Mouse (Mus musculus) heart, postnatal 0 days (tissue): ENCODE data around the gene Zfpm1. TPM values are rescaled to one million over a fixed set of nuclear protein-coding genes. Genes with fewer than 3 reads are reported as not detected.

Experiments used
- ATAC-seq: fragments of 200-750 bp; cut with Nextera tagmentation; 2 replicates; pipeline ENCODE4 v1.8.0; 2017; ENCODE audit warnings: low read depth, moderate number of reproducible peaks, moderate library complexity; ENCODE audit not compliant: insufficient read depth
- DNase-seq: peaks from one replicate; pipeline ENCODE4 v3.0.0-alpha.2; 2016; ENCODE audit warnings: low spot score
- H3K27ac ChIP-seq: fragments of 300-500 bp; sonication (generic); 2 replicates; pipeline ENCODE4 v1.5.1; 2014; ENCODE audit warnings: low read depth, mild to moderate bottlenecking
- H3K27me3 ChIP-seq: fragments of 300-500 bp; sonication (generic); 2 replicates; pipeline ENCODE4 v1.6.1; 2014; ENCODE audit warnings: low read length, mixed read lengths; ENCODE audit not compliant: control insufficient read depth, insufficient read depth
- H3K36me3 ChIP-seq: fragments of 300-500 bp; sonication (generic); replicated peaks from 2 replicates; pipeline ENCODE4 v1.6.1; 2014; ENCODE audit warnings: low read length, mixed read lengths; ENCODE audit not compliant: control insufficient read depth, insufficient read depth
- H3K4me1 ChIP-seq: fragments of 300-500 bp; sonication (generic); 2 replicates; pipeline ENCODE4 v1.6.1; 2014; ENCODE audit warnings: antibody characterized with exemption; ENCODE audit not compliant: control insufficient read depth, insufficient read depth
- H3K4me2 ChIP-seq: fragments of 300-500 bp; sonication (generic); 2 replicates; pipeline ENCODE4 v1.6.1; 2014; ENCODE audit warnings: low read depth, mild to moderate bottlenecking, low read length, moderate library complexity
- H3K4me3 ChIP-seq: fragments of 300-500 bp; sonication (generic); 2 replicates; pipeline ENCODE4 v1.5.1; 2014; ENCODE audit warnings: low read depth, low read length
- H3K9ac ChIP-seq: fragments of 300-500 bp; sonication (generic); replicated peaks from 2 replicates; pipeline ENCODE4 v1.6.1; 2014; ENCODE audit warnings: low read depth, low read length, mixed read lengths
- H3K9me3 ChIP-seq: fragments of 300-500 bp; sonication (generic); replicated peaks from 2 replicates; pipeline ENCODE4 v1.6.1; 2016; ENCODE audit warnings: low read length; ENCODE audit not compliant: control insufficient read depth
- CTCF ChIP-seq: IDR thresholded peaks from 2 replicates; pipeline ENCODE4 v1.5.1; 2016; ENCODE audit warnings: antibody characterized with exemption, control low read depth, low read depth
- EP300 ChIP-seq: IDR thresholded peaks from 2 replicates; pipeline ENCODE4 v1.6.1; 2016; ENCODE audit warnings: antibody characterized with exemption, low read depth
- WGBS: fragments of 180-500 bp; shearing (Covaris S2); extraction: QIAGEN DNeasy Blood & Tissue Kit; methylation state at CpG from one replicate; pipeline ENCODE4 v1.1.7; 2014; 5-methylcytosine and 5-hydroxymethylcytosine counted together
- polyA plus RNA-seq: library from polyadenylated mRNA; unstranded; fragments of >200 nt; fragmentation: Nextera tagmentation; extraction: Ambion mirVana; gene quantifications from 2 replicates; pipeline ENCODE4 v1.2.1, GENCODE M21; 2015
- total RNA-seq: library from RNA; depleted of rRNA; stranded (reverse); fragments of >200 nt; gene quantifications from 2 replicates; pipeline ENCODE4 v1.2.3, GENCODE M21; 2014; ENCODE audit warnings: low replicate concordance

Zfpm1 gene
- total and polyA plus RNA-seq, 2 experiments from 2014 or later, result 2.3 to 28.4 TPM

DNA sequence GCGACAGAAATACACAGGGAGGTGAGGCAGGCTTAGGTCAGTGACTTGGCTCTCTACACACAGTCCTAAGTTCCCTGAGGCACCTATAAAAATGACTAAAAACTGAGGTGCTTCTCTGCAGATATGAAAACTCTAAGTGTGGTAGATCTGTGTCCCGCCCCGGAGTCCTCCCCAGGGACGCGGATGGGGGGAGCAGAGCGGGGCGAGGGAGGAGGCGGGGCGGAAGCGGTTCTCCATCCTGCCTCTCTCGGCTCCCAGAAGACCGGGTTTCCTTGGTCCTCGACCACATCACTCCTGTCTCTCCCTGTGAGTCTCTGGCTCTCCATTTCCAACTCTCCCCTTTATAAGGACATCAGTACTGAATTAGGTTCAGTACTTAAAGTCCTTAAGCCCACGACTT is 61.8 kb downstream of the Zfpm1 start:
- H3K9ac ChIP-seq, result no peak overlapping the region; the same call in 1 of the 2 replicates
- 0% methylated on average over 13 of the region's 14 CpGs for WGBS
- peak overlapping the region; percentile 43; the same call in 1 of the 2 replicates for H3K27ac ChIP-seq
- no peaks in the 10 kb centered on the region for H3K9me3 ChIP-seq
- H3K36me3 ChIP-seq, result no peaks in the 10 kb centered on the region
- 0 out of 2 replicates have a peak, but pooled peaks cover 5% of the 10 kb centered on the region for H3K27me3 ChIP-seq
- ATAC-seq (no peak), DNase-seq (peak; percentile 51)
- TF ChIP-seq CTCF, result no peak
- no peak for TF ChIP-seq EP300
- H3K4me3 ChIP-seq, result peak overlapping the region; percentile 35
- peak overlapping the region; percentile 60 for H3K4me2 ChIP-seq
- H3K4me1 ChIP-seq, result peaks cover 36% of the 10 kb centered on the region

DNA sequence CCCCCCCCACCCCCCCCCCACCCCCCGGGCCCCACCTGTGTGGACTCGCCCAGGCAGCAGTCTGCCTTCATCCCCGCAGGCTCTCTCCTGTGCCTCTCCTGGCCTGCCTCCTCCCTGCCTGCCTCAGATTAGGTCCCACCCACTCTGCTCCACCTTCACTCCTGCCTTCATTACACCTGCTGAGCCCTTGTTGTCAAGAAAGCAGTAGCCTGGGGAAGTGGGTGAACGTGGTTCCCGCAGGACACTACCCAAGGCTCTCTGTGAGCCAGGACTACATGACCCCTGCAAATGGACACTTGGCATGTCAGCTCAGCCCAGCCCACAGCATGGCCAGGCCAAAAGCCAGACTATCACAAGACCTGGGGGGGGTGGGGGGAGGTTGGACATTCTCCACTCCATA is 62.3 kb downstream of the Zfpm1 start:
- peak overlapping the region; percentile 60 for H3K4me2 ChIP-seq
- ATAC-seq (peak; percentile 35; the same call in 1 of the 2 replicates), DNase-seq (no peak)
- TF ChIP-seq EP300, result no peak
- no peak for TF ChIP-seq CTCF
- WGBS, result 9% methylated on average over 2 of the region's 5 CpGs
- H3K9ac ChIP-seq, result no peak overlapping the region
- H3K9me3 ChIP-seq, result no peaks in the 10 kb centered on the region
- no peak overlapping the region for H3K4me3 ChIP-seq
- H3K27ac ChIP-seq, result no peak overlapping the region
- no peaks in the 10 kb centered on the region for H3K36me3 ChIP-seq
- 0 out of 2 replicates have a peak, but pooled peaks cover 5% of the 10 kb centered on the region for H3K27me3 ChIP-seq
- H3K4me1 ChIP-seq, result peaks cover 36% of the 10 kb centered on the region

DNA sequence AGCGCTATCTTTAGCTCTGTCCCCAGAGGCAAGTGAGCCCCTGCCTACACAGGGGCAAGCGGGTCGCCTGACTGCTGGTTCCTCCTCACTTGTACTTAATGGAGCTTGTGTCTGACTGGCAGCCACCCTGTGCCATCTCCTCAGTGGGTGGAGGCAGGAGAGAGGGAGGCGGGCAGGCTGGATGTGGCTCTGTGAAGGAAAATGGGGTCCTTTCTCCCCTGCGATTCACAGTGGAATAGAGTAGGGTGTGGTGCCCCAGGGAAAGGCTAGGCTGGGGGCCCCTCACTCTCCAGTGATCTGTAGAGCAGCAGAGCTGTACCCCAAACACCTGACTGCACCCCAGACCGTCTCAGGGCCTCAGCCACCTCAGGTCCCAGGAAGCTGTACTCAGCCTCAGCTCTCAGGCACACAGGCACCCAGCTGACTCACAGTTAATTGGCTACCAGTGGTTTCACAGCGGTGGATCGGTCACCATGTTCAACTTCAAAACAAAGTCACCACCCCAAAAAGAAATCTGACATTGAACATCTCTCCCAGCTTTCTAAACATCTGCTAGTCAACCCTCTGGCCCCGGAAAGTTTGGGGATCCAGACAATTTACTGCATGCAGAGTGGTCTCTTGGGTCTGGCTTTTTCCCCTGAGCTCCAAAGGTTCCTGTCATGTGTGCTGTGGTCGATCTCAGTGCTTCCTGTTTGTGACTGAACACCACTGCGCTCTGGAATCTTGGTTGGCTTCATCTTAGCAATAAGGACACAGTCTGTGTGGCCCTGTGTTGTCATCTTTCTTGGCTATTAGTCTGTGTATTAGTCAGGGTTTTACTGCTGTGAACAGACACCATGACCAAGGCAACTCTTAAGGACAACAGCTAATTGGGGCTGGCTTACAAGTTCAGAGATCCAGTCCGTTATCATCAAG is 63.5 kb downstream of the Zfpm1 start:
- no peak overlapping the region for H3K4me2 ChIP-seq
- 0 out of 2 replicates have a peak, but pooled peaks cover 5% of the 10 kb centered on the region for H3K27me3 ChIP-seq
- H3K36me3 ChIP-seq, result no peaks in the 10 kb centered on the region
- WGBS, result 56% methylated on average over 12 of the region's 12 CpGs
- no peak overlapping the region for H3K4me3 ChIP-seq
- H3K9ac ChIP-seq, result no peak overlapping the region
- ATAC-seq (0 out of 2 replicates have a peak, but pooled peaks have one; percentile 14), DNase-seq (no peak)
- TF ChIP-seq CTCF, result no peak
- no peak for TF ChIP-seq EP300
- H3K27ac ChIP-seq, result no peak overlapping the region
- H3K9me3 ChIP-seq, result no peaks in the 10 kb centered on the region
- H3K4me1 ChIP-seq, result peaks cover 45% of the 10 kb centered on the region

DNA sequence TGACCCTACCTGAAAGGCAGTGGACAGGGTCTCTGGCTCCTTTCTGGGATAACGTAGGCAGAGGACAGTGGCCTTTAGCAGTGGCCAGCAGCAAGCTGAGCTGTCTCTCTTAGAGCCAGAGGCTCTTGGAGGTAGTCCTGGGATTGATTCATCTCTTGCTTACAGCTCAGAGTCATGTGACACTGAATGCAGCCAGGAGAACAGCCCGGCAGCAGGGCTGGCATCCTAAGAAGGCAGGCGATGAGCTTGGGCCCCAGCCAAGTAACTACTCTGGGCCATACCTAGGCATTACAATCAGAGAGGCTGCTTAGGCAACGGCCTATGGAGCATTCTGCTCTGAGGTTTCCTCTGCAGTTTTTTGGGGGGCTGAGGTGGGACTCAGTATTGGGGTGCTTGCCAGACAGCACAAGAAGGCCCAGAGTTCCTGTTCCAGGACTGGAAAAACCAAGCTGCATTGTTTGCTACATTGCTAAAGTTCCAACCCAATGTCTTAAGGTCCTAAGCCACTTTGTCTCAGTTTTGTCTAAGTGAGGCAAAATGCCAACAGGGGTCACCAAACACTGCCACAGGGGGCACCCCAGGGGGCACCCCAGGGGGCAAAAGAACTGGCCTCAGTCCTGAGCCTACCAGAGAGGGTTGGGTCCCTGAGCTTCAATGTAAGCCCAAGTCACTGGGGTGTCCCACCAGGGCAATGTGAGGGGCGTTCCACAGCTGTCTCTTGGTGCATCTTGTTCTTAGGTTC is 66.0 kb downstream of the Zfpm1 start:
- H3K27ac ChIP-seq, result no peak overlapping the region
- peak; percentile 39 for DNase-seq
- 0 out of 2 replicates have a peak, but pooled peaks cover 4% of the 10 kb centered on the region for H3K27me3 ChIP-seq

DNA sequence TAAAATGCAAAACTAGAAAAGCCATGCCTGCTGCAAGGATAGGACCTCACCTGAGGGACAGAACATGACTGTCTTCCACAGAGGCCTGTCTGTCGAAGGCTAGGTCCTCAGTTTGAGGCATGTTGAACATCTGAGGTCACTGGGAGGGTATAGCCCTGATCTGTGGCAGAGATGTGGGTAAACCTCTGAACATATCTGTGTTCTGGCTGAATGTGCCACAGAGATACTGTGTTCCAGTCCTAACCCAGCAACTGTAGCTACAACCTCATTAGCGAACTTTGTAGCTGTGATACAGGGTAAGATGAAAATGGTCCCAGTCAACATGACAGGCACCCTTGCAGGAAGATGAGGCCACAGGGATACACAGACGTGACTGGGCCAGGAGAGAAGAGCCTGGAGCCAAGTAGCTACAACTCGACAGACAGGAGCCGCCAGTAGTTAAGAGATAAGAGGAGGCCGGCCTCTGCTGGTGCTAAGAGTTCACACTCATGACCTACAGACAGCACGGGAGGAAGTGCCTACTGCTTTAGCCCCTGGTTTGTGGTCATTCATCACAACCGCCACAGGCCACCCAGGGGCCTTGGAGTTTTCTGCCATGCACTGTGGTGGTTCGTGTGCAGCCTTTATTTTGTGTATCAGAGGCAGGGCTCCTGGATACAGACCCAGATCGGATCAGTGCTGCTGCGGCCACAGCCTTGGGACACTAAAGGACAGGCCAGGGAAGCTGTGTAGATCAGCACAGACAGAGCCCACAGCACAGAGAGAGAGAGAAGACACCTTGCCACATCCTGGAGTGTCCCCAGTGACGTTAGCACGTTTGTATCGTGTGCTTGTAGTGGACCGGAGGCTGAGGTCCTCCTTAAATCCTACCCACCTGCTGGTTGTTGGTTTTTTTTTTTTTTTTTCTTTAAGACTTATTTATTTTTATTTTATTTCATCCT is 67.7 kb downstream of the Zfpm1 start:
- Histone ChIP-seq H3K27ac (no peak overlapping the region), H3K4me1 (peaks cover 18% of the 10 kb centered on the region), H3K36me3 (no peaks in the 10 kb centered on the region), H3K4me3 (no peak overlapping the region), H3K27me3 (no peaks in the 10 kb centered on the region), H3K9me3 (no peaks in the 10 kb centered on the region), H3K9ac (no peak overlapping the region), H3K4me2 (no peak overlapping the region)
- TF ChIP-seq CTCF, result no peak
- TF ChIP-seq EP300, result no peak
- 31% methylated on average over 15 of the region's 15 CpGs for WGBS
- ATAC-seq (no peak), DNase-seq (peak; percentile 41)

More for the DNA sequence above, 66.0 kb downstream of the Zfpm1 start:
- Histone ChIP-seq H3K36me3 (no peaks in the 10 kb centered on the region), H3K9me3 (no peaks in the 10 kb centered on the region), H3K9ac (no peak overlapping the region), H3K4me3 (no peak overlapping the region), H3K4me1 (peaks cover 33% of the 10 kb centered on the region), H3K4me2 (no peak overlapping the region)
- TF ChIP-seq EP300, result no peak
- TF ChIP-seq CTCF, result no peak
- WGBS, result 30% methylated on average over 5 of the region's 5 CpGs
- 0 out of 2 replicates have a peak, but pooled peaks have one; percentile 13 for ATAC-seq
